Mouse (Mus musculus): ENCODE measurements at regions not wholly inside any gene's neighbourhood (a gene's known extent, or its start where the extent isn't known, plus 50 kb on each side); places are given as distances from the start of the nearest gene placed in this dataset.

DNA sequence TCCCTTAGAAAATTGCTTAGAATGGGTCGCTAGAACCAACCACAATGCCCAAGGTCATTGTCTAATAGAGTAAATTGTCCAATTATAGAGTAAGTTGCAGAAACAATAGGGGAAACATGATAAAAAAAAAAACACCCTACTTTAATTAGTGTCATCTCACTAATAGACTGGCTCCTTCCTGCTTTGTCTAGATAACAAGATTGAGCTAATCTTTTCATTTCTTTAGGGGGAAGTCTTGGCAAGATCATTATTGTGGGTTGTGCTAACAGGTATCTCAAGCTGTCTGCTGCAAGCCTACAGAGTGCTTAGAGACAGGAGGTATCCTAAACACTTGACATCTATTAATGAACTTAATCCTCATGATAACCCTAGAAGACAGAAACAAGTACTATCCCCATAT lies 615.9 kb downstream of the Gbe1 start:
- TF ChIP-seq CTCF (IDR thresholded peaks at IDR 0.05) (no peak), EP300 (IDR thresholded peaks at IDR 0.05) (no peak)
